In the genomic region with DNA sequence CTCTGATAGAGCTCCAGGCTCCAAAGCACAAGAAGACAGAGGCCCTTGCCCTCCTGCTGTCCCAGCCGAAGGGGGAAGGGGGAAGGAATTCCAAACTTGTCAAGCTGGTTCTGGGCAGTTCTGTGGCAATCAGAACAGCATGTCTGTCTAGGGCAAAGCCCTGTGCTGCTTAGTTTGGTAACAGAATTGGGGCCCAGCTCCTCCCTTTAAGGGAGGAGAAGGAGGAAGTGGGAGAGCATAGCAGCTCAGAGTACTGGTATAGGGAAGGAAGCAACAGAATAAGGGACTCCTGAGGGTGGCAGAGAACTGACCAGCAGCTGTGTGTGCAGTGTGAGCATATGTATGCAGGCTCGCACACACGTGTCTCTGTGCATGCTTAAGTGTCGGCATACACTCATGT, we compare ENCODE assay signal across 11 mouse cellular contexts. TPM values are rescaled to one million over a fixed set of nuclear protein-coding genes. Genes with fewer than 3 reads are reported as not detected.
DNase-seq lines count a peak whose midpoint lies in the region; ATAC-seq and TF ChIP-seq lines count a peak whose summit lies in the region.
"Had no signal": no experiment of that assay in that cellular context is flagged by ENCODE, and none has a peak within 500 bp of the region (broad histone marks: within the 10 kb centered on the region; RNA-seq: fewer than 3 reads in every experiment).

No protein-coding gene starts in this region.

- no peaks in the 10 kb centered on the region for H3K36me3 ChIP-seq in intestine, embryonic 15.5 days
- no peaks in the 10 kb centered on the region for H3K36me3 ChIP-seq in intestine, postnatal 0 days (ENCODE audit: control insufficient read depth, insufficient read depth)
- H3K36me3 ChIP-seq in liver, embryonic 13.5 days: no peaks in the 10 kb centered on the region
- no peaks in the 10 kb centered on the region for H3K36me3 ChIP-seq in forebrain, embryonic 13.5 days (ENCODE audit: poor library complexity, severe bottlenecking)

- peak; percentile 36; the same call in 1 of the 2 replicates for ATAC-seq in intestine, embryonic 15.5 days
- ATAC-seq in intestine, postnatal 0 days: no peak
- peak; percentile 36 for ATAC-seq in liver, embryonic 13.5 days (ENCODE audit: low read depth)
- peak; percentile 90 for ATAC-seq in monocyte, adult 5-6 weeks (replicated peaks; ENCODE audit: insufficient number of reproducible peaks, low FRiP score, low TSS enrichment, poor library complexity, severe bottlenecking)
- ATAC-seq in forebrain, embryonic 13.5 days: no peak

- H3K4me1 ChIP-seq in intestine, embryonic 15.5 days (replicated peaks): no peaks in the 10 kb centered on the region
- H3K4me1 ChIP-seq in intestine, postnatal 0 days (replicated peaks; ENCODE audit: control insufficient read depth, insufficient read depth, low read length): no peaks in the 10 kb centered on the region
- peaks cover 13% of the 10 kb centered on the region; the same call in 1 of the 2 replicates for H3K4me1 ChIP-seq in liver, embryonic 13.5 days (replicated peaks)
- H3K4me1 ChIP-seq in forebrain, embryonic 13.5 days: no peaks in the 10 kb centered on the region

- H3K9me3 ChIP-seq in intestine, embryonic 15.5 days: no peaks in the 10 kb centered on the region
- H3K9me3 ChIP-seq in intestine, postnatal 0 days (ENCODE audit: control insufficient read depth): no peaks in the 10 kb centered on the region
- H3K9me3 ChIP-seq in liver, embryonic 13.5 days (replicated peaks): no peaks in the 10 kb centered on the region
- no peaks in the 10 kb centered on the region for H3K9me3 ChIP-seq in forebrain, embryonic 13.5 days (replicated peaks)

- no peak overlapping the region for H3K4me2 ChIP-seq in intestine, embryonic 15.5 days (replicated peaks)
- H3K4me2 ChIP-seq in intestine, postnatal 0 days (replicated peaks; ENCODE audit: low read depth): no peak overlapping the region
- H3K4me2 ChIP-seq in liver, embryonic 13.5 days: no peak overlapping the region
- H3K4me2 ChIP-seq in forebrain, embryonic 13.5 days: no peak overlapping the region

- H3K9ac ChIP-seq in intestine, embryonic 15.5 days: no peak overlapping the region
- no peak overlapping the region for H3K9ac ChIP-seq in intestine, postnatal 0 days (ENCODE audit: low read depth, low read length)
- no peak overlapping the region for H3K9ac ChIP-seq in liver, embryonic 13.5 days
- no peak overlapping the region for H3K9ac ChIP-seq in forebrain, embryonic 13.5 days

- no peak overlapping the region for H3K27ac ChIP-seq in intestine, embryonic 15.5 days
- H3K27ac ChIP-seq in intestine, postnatal 0 days (ENCODE audit: low read depth, low read length): no peak overlapping the region
- no peak overlapping the region for H3K27ac ChIP-seq in liver, embryonic 13.5 days
- H3K27ac ChIP-seq in forebrain, embryonic 13.5 days: no peak overlapping the region
- H3K27ac ChIP-seq: left cerebral cortex, adult 2 months had no signal

- H3K27me3 ChIP-seq in intestine, embryonic 15.5 days (replicated peaks): no peaks in the 10 kb centered on the region
- no peaks in the 10 kb centered on the region for H3K27me3 ChIP-seq in intestine, postnatal 0 days (replicated peaks; ENCODE audit: control insufficient read depth, insufficient read depth, low read length)
- no peaks in the 10 kb centered on the region for H3K27me3 ChIP-seq in liver, embryonic 13.5 days
- H3K27me3 ChIP-seq in forebrain, embryonic 13.5 days: 0 out of 2 replicates have a peak, but pooled peaks cover 10% of the 10 kb centered on the region

- no peak overlapping the region for H3K4me3 ChIP-seq in intestine, embryonic 15.5 days (replicated peaks)
- no peak overlapping the region for H3K4me3 ChIP-seq in intestine, postnatal 0 days (ENCODE audit: low read depth, low read length)
- H3K4me3 ChIP-seq in liver, embryonic 13.5 days (replicated peaks): no peak overlapping the region
- H3K4me3 ChIP-seq in forebrain, embryonic 13.5 days: no peak overlapping the region
- H3K4me3 ChIP-seq: left cerebral cortex, adult 2 months had no signal

- DNase-seq in R1 (ENCODE audit: low read depth, low spot score): peak; percentile 57
- no peak for DNase-seq in liver, embryonic 13.5 days
- no peak for DNase-seq in thymus, postnatal 10 days (ENCODE audit: low spot score in 2 of 2)
- DNase-seq in testis, postnatal 14 days (ENCODE audit: low spot score): no peak
- DNase-seq: adrenal gland, adult 8-10 months; gastrocnemius, postnatal 36 days had no signal

- no peak for TF ChIP-seq CTCF in intestine, postnatal 0 days (IDR thresholded peaks at IDR 0.05; ENCODE audit: low read depth)

- WGBS in intestine, embryonic 15.5 days: 65% methylated on average over 4 of the region's 4 CpGs
- WGBS in intestine, postnatal 0 days: 63% methylated on average over 4 of the region's 4 CpGs
- WGBS in liver, embryonic 13.5 days (ENCODE audit: insufficient replicate concordance): 23% methylated on average over 4 of the region's 4 CpGs
- WGBS in forebrain, embryonic 13.5 days: 80% methylated on average over 4 of the region's 4 CpGs

RNA-seq across cellular contexts. Expression of a gene that starts 25.6 kb away (rescaled TPM):
- polyA plus RNA-seq in intestine, embryonic 15.5 days (2015; fragmentation: Nextera tagmentation; extraction: Ambion mirVana): 3.6 and 3.7 TPM in 2 replicates
- polyA plus RNA-seq in intestine, postnatal 0 days (2015; fragmentation: Nextera tagmentation; extraction: Ambion mirVana): 2.0 and 3.1 TPM in 2 replicates
- 7.5 and 8.8 TPM in 2 replicates for polyA plus RNA-seq in liver, embryonic 13.5 days (2015; fragmentation: Nextera tagmentation; extraction: Ambion mirVana)
- total RNA-seq in monocyte, adult 5-6 weeks (2017): 193 to 222 TPM (median 205 TPM) in 3 replicates
- polyA plus RNA-seq in forebrain, embryonic 13.5 days (2015; fragmentation: Nextera tagmentation; extraction: Ambion mirVana): 0.96 and 1.4 TPM in 2 replicates

RNA-seq across cellular contexts. Expression of a gene that starts 26.0 kb away (rescaled TPM):
- not detected in 2 replicates for polyA plus RNA-seq in intestine, embryonic 15.5 days (2015; fragmentation: Nextera tagmentation; extraction: Ambion mirVana)
- polyA plus RNA-seq in intestine, postnatal 0 days (2015; fragmentation: Nextera tagmentation; extraction: Ambion mirVana): not detected in 2 replicates
- not detected in 2 replicates for polyA plus RNA-seq in liver, embryonic 13.5 days (2015; fragmentation: Nextera tagmentation; extraction: Ambion mirVana)
- not detected in 3 replicates for total RNA-seq in monocyte, adult 5-6 weeks (2017)
- not detected in 2 replicates for polyA plus RNA-seq in forebrain, embryonic 13.5 days (2015; fragmentation: Nextera tagmentation; extraction: Ambion mirVana)
- total RNA-seq: adrenal gland, adult 8-10 months; gastrocnemius, postnatal 36 days; left cerebral cortex, adult 2 months had no signal

Comparison
In these comparisons a context has a peak if more than half of its experiments do, and no peak if none do; other contexts are left out.
1. ATAC-seq: peak in intestine, embryonic 15.5 days (single experiment), liver, embryonic 13.5 days (single experiment) and monocyte, adult 5-6 weeks (single experiment); none in intestine, postnatal 0 days (single experiment) and forebrain, embryonic 13.5 days (single experiment).